Mouse (Mus musculus) cerebellum, adult 11 months (tissue): ENCODE data around the gene Rassf1.

ENCODE experiments used
- DNase-seq: peaks from one replicate; pipeline ENCODE4 v3.0.0; 2022

Gene Rassf1

GRCm38 (mm10) chr9:107607036-107607435 is 55.7 kb downstream of the Rassf1 start:
- DNase-seq = no peak

GRCm38 (mm10) chr9:107607653-107608245 is 56.4 kb downstream of the Rassf1 start:
- no peak for DNase-seq

GRCm38 (mm10) chr9:107608741-107609432 is 57.5 kb downstream of the Rassf1 start, which contains the start of gene Sema3b:
Sema3b (minus strand) TSS chr9:107609229.
- no peak for DNase-seq

GRCm38 (mm10) chr9:107609433-107609830 is 58.1 kb downstream of the Rassf1 start:
- DNase-seq = no peak

- DNase-seq = no peak
Observed at GRCm38 (mm10) chr9:107611456-107612190, 60.3 kb downstream of the Rassf1 start.
